Mouse (Mus musculus) neural tube, embryonic 12.5 days (tissue): ENCODE data around the gene Csf2rb. TPM values are rescaled to one million over a fixed set of nuclear protein-coding genes. Genes with fewer than 3 reads are reported as not detected.
"Not testable (repeated sequence)": the region's sequence is repeated elsewhere in the genome, so short reads cannot be mapped to it uniquely, and the experiment has no call there.

Experiments
- ATAC-seq: fragments of 200-750 bp; cut with Nextera tagmentation; 2 replicates; pipeline ENCODE4 v1.8.0; 2017; ENCODE audit warnings: low read depth, mild to moderate bottlenecking, moderate TSS enrichment, moderate library complexity; ENCODE audit not compliant: low FRiP score
- H3K27ac ChIP-seq: fragments of 300-500 bp; sonication (generic); 2 replicates; pipeline ENCODE4 v1.5.1; 2016
- H3K27me3 ChIP-seq: fragments of 300-500 bp; sonication (generic); replicated peaks from 2 replicates; pipeline ENCODE4 v1.6.1; 2016; ENCODE audit warnings: mild to moderate bottlenecking
- H3K36me3 ChIP-seq: fragments of 300-500 bp; sonication (generic); 2 replicates; pipeline ENCODE4 v1.6.1; 2016; ENCODE audit warnings: mild to moderate bottlenecking
- H3K4me1 ChIP-seq: fragments of 300-500 bp; sonication (generic); 2 replicates; pipeline ENCODE4 v1.6.1; 2016
- H3K4me2 ChIP-seq: fragments of 300-500 bp; sonication (generic); replicated peaks from 2 replicates; pipeline ENCODE4 v1.6.1; 2016; ENCODE audit warnings: mild to moderate bottlenecking
- H3K4me3 ChIP-seq: fragments of 300-500 bp; sonication (generic); 2 replicates; pipeline ENCODE4 v1.5.1; 2016
- H3K9ac ChIP-seq: fragments of 300-500 bp; sonication (generic); 2 replicates; pipeline ENCODE4 v1.6.1; 2016; ENCODE audit warnings: mild to moderate bottlenecking
- H3K9me3 ChIP-seq: fragments of 300-500 bp; sonication (generic); 2 replicates; pipeline ENCODE4 v1.6.1; 2016; ENCODE audit warnings: mild to moderate bottlenecking
- WGBS: fragments of 180-500 bp; shearing (Covaris S2); methylation state at CpG from one replicate; pipeline ENCODE4 v1.1.7; 2016; 5-methylcytosine and 5-hydroxymethylcytosine counted together
- polyA plus RNA-seq: library from polyadenylated mRNA; unstranded; fragments of >200 nt; fragmentation: Nextera tagmentation; extraction: Ambion mirVana; gene quantifications from 2 replicates; pipeline ENCODE4 v1.2.1, GENCODE M21; 2016

Gene Csf2rb
- polyA plus RNA-seq, 1 experiment from 2014 or later = 1.2 TPM

DNA sequence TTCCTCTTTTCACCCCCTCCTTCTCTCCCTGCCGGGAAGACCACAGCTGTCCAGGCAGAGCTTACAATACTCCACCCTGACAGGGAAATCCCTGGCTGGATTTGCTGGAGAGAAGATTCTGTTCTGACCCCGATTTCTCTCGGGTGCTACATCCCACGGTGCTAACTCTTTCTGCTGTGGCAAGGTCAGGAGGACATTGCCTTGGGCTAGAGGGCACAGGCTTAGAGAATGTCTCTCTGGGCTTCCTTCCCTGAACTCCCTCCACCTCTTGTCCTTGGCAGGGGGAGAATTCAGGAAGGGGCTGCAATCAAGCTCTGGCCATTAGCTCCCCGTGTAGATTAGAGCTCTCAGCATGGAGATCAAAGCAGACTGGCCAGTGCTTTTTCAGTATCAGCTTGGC, 15.7 kb upstream of the Csf2rb start:
- Histone ChIP-seq H3K27me3 (no peaks in the 10 kb centered on the region), H3K9me3 (no peaks in the 10 kb centered on the region), H3K4me3 (no peak overlapping the region), H3K36me3 (no peaks in the 10 kb centered on the region), H3K4me1 (no peaks in the 10 kb centered on the region), H3K4me2 (no peak overlapping the region), H3K27ac (no peak overlapping the region), H3K9ac (no peak overlapping the region)
- ATAC-seq = no peak
- WGBS = 29% methylated on average over 5 of the region's 5 CpGs

DNA sequence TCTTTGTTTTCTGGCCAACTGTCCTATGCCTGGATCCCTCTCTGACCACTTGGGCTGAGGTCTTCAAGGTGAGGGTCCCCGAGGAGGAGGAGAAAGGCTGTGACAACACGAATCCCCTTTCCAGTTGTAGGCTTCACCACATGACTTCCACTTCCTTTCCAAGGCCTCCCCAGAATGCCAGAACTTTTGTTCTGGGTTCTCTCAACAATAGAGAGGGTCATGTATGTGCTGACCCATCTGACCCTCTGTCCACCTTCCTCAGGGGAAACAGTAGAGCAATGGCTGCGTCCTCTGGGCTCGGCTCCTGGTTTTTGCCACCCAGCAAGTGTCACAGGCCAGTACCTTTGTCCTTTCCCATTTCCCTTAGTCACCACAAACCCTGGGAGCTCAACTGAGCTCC, 14.6 kb upstream of the Csf2rb start:
- Histone ChIP-seq H3K36me3 (no peaks in the 10 kb centered on the region), H3K9me3 (no peaks in the 10 kb centered on the region), H3K27ac (no peak overlapping the region), H3K9ac (no peak overlapping the region), H3K4me1 (no peaks in the 10 kb centered on the region), H3K4me2 (no peak overlapping the region), H3K4me3 (no peak overlapping the region), H3K27me3 (no peaks in the 10 kb centered on the region)
- ATAC-seq = no peak
- 78% methylated on average over 4 of the region's 4 CpGs for WGBS

DNA sequence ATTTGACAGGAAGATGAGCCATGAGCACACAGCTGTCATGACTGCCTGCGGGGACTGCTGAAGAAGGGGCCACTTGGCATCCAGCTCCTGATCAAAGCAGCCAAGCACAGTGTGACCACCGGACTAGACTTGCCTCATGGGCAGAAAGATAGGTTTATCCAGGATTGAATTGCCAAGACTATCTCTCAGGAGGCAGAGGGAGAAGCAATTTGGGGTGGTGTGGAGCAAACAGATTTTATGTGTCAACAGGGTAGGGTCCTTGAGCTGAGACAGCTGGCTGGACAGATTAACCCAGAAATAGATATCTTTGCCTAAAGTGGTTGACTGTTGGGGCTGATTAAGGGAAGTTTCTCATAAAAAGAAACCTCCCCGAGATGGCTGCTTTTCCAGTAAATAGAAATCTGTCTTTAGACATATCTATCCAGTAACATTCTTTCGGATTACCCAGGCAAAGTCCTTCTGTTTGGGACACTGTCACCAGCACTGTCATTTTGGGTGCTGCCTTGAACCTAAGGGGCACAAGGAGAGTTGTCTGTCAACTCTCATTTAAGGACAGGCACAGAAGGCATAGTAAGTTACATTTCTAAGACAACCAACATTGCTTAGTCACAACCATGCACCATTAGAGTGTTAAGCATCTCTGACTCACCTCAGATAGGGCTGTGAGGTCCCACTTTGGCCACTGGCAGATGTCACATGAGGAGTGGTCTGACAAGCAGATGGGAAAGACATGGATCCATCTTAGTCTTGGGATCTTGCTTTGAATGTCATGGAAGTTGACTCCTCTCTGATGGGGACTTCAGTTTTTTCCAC, 12.9 kb upstream of the Csf2rb start:
- WGBS = 82% methylated on average over 4 of the region's 4 CpGs
- ATAC-seq = not testable (repeated sequence)

DNA sequence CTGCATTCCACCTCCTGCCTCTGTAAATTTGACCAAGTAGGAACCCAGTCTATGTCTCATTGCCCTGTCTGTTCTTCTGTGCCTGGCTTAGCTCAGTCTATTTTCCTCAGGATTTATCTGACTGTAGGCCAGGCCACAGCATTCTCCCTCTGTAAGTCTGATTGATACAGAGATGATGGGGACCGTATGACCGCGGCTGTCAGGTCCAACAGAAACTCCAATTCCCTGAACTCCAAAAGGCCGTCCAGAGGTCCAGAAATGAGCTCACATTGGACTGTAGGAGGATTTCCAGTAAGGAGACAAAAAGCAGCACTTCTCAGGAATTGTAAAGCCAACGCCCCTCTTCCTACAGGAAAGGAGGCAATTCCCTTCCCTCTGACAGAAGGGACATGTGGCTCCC, 11.9 kb upstream of the Csf2rb start:
- H3K4me1 ChIP-seq, ATAC-seq, H3K9me3 ChIP-seq, H3K36me3 ChIP-seq, H3K27me3 ChIP-seq, H3K4me2 ChIP-seq, H3K9ac ChIP-seq, H3K4me3 ChIP-seq, H3K27ac ChIP-seq: not testable (repeated sequence)
- 89% methylated on average over 5 of the region's 5 CpGs for WGBS

More for the DNA sequence above, 12.9 kb upstream of the Csf2rb start:
- H3K9ac ChIP-seq, H3K27ac ChIP-seq, H3K4me2 ChIP-seq, H3K4me1 ChIP-seq, H3K27me3 ChIP-seq, H3K9me3 ChIP-seq, H3K36me3 ChIP-seq, H3K4me3 ChIP-seq: not testable (repeated sequence)

DNA sequence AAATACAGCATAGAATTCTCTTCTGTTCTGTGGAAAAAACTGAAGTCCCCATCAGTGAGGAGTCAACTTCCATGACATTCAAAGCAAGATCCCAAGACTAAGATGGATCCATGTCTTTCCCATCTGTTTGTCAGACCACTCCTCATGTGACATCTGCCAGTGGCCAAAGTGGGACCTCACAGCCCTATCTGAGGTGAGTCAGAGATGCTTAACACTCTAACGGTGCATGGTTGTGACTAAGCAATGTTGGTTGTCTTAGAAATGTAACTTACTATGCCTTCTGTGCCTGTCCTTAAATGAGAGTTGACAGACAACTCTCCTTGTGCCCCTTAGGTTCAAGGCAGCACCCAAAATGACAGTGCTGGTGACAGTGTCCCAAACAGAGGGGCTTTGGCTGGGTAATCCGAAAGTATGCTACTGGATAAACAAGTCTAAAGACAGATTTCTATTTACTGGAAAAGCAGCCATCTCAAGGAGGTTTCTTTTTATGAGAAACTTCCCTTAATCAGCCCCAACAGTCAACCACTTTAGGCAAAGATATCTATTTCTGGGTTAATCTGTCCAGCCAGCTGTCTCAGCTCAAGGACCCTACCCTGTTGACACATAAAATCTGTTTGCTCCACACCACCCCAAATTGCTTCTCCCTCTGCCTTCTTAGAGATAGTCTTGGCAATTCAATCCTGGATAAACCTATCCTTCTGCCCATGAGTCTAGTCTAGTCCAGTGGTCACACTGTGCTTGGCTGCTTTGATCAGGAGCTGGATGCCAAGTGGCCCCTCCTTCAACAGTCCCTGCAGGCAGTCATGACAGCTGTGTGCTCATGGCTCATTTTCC, 7.0 kb upstream of the Csf2rb start:
- not testable (repeated sequence) for H3K27ac ChIP-seq, H3K9ac ChIP-seq, H3K4me2 ChIP-seq, H3K36me3 ChIP-seq, H3K9me3 ChIP-seq, H3K27me3 ChIP-seq, H3K4me3 ChIP-seq, ATAC-seq, H3K4me1 ChIP-seq
- WGBS = 87% methylated on average over 2 of the region's 2 CpGs

DNA sequence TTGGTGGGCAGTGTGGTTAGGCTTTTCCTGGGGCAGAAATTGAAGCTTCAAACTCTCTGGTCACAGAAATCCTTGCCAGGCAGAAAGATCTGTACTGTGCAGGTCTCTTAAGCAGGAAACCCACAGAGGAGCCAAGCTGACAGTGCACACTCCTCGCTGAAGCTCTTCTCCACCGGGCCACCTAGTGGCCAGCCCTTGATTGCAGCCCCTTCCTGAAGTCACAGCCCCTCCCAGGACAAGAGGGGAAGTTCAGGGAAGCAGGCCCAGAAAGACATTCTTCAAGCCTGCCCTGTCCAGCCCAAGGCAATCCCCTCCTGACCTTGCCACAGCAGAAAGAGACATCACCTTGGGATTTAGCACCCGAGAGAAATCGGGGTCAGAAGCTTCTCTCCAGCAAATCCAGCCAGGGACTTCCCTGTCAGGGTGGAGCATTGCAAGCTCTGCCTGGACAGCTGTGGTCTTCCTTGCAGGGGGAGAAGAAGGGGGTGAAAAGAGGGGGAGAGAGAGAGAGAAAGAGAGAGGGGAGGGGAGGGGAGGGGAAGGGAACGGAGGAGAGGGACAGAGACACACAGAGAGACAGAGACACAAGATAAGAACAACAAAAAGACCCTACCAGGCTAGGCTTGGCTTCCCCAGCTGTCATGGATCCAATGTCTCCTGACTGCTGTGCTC, 4.6 kb upstream of the Csf2rb start:
- H3K4me1 ChIP-seq = no peaks in the 10 kb centered on the region
- no peak overlapping the region for H3K9ac ChIP-seq
- H3K9me3 ChIP-seq = no peaks in the 10 kb centered on the region
- H3K4me3 ChIP-seq = no peak overlapping the region
- no peak overlapping the region for H3K4me2 ChIP-seq
- 21% methylated on average over 5 of the region's 5 CpGs for WGBS
- no peak for ATAC-seq
- no peaks in the 10 kb centered on the region for H3K36me3 ChIP-seq
- H3K27ac ChIP-seq = no peak overlapping the region
- H3K27me3 ChIP-seq = no peaks in the 10 kb centered on the region

DNA sequence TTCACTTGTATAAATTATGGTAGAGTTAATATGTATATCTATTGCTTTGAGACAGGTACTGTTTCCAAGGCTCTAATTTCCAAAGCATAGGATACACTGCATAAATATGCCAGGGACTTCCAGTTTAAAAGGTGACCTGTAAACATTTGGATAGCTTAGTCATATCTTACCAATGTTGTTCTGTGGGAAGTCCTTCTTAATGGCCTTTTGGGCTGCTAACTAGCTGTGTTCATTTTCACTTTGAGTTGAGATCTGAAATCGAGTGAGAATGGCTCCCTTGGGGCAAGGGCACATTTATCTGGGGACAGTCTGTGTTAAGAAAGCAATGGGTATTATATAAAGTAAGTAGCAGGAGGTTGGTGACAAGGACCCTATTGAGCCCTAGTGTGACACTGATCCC, 2.2 kb upstream of the Csf2rb start:
- 74% methylated on average over 1 of the region's 1 CpGs for WGBS
- Histone ChIP-seq H3K4me1 (no peaks in the 10 kb centered on the region), H3K9me3 (no peaks in the 10 kb centered on the region), H3K9ac (no peak overlapping the region), H3K27ac (no peak overlapping the region), H3K27me3 (no peaks in the 10 kb centered on the region), H3K4me2 (no peak overlapping the region), H3K36me3 (no peaks in the 10 kb centered on the region), H3K4me3 (no peak overlapping the region)
- no peak for ATAC-seq

DNA sequence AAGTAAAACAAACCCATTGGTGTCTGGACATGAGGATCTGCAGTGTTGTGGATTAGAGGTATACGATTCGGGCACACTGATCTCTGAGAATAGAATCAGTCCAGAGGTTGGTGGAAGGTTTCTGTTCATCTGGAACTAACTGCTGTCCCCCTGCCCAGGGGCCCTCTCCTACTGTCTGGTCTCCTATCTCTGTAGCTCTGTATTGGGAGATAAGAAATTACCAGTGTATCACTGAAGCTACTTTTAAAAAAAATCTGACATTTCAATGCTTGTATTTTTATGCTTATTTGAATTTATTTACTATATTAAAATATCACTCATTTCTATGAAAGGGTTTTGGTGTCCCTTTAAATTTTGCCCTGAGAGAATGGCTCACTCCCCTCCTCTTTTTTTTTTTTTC, 1.3 kb upstream of the Csf2rb start:
- H3K9ac ChIP-seq = no peak overlapping the region
- H3K4me3 ChIP-seq = no peak overlapping the region
- H3K9me3 ChIP-seq = no peaks in the 10 kb centered on the region
- no peaks in the 10 kb centered on the region for H3K27me3 ChIP-seq
- WGBS = 95% methylated on average over 2 of the region's 2 CpGs
- H3K27ac ChIP-seq = no peak overlapping the region
- H3K36me3 ChIP-seq = no peaks in the 10 kb centered on the region
- H3K4me2 ChIP-seq = no peak overlapping the region
- ATAC-seq = no peak
- no peaks in the 10 kb centered on the region for H3K4me1 ChIP-seq

DNA sequence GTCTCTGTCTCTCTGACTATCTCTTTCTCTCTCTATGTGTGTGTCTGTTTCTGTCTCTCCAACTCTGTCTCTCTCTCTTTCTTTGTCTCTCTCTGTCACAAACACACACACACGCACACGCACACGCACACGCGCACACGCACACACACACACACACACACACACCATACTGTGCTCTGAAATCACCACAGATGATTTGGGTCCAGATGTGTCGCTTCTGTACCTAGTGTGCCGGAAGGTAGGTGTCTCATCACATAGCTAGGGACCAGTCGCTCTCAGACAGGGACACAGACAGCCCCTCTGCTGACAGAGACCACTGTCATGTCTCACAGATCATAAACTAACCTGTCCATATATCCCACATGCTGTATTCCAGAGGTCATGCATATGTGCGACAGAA, 1.2 kb downstream of the Csf2rb start:
- no peaks in the 10 kb centered on the region for H3K4me1 ChIP-seq
- H3K27ac ChIP-seq = no peak overlapping the region
- H3K4me3 ChIP-seq = no peak overlapping the region
- WGBS = 93% methylated on average over 10 of the region's 10 CpGs
- H3K36me3 ChIP-seq = no peaks in the 10 kb centered on the region
- no peak overlapping the region for H3K9ac ChIP-seq
- ATAC-seq = no peak
- no peaks in the 10 kb centered on the region for H3K27me3 ChIP-seq
- no peak overlapping the region for H3K4me2 ChIP-seq
- no peaks in the 10 kb centered on the region for H3K9me3 ChIP-seq

DNA sequence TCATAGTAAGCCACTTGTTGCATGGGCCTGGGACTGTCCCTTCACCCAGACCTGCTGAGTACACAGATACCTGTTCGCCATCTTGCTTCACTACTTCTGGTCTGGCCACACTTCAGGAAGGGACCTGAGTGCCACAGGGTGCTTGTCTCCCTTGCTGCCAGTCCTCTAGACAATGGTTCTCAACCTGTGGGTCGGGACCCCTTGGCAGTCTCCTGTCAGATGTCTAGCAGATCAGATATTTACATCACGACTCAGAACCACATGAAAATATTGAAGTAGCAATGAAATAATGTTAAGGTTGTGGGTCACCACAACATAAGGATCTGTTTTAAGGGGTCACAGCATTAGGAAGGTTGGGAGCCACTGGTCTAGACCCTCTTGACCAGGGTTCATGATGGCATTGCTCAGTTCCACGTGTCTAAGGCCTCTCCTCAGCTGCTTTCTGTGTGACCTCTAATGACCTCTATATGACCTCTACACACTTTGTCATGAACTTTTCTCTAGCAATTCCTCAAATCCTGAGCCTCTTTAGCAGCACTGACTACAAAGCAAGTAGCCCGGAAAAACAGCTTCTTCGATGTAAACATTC, 2.3 kb downstream of the Csf2rb start:
- H3K4me3 ChIP-seq, H3K4me2 ChIP-seq, H3K9me3 ChIP-seq, H3K27ac ChIP-seq, H3K4me1 ChIP-seq, H3K36me3 ChIP-seq, H3K9ac ChIP-seq, H3K27me3 ChIP-seq, ATAC-seq: not testable (repeated sequence)
- WGBS = 82% methylated on average over 6 of the region's 6 CpGs

DNA sequence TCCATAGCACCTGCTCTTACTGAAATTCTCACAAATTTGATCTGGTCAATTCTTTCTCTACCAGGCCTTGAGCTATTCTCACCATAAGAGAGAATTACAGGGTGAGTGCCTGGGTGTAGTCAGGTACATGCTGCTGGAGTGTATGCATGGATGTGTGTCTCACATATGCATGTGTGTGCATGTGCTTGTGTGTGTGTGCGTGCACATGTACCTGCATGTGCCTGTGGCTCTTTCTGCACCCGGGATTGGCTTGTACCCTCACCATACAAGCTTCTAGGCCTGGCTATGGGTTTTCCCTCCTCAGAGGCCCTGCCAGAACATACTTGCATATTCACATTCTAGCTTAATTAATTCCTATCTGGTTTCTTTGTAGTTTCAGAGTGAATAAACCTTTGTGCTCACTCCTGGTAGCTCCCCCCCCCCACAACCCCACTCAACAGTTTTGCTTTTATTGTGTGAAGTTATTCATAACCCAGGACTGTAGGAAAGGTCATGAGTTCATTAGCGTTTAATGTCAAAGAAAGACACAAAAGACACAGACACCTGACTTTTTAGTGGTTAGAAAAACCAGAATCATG, 3.1 kb downstream of the Csf2rb start:
- Histone ChIP-seq H3K9me3 (no peaks in the 10 kb centered on the region), H3K27ac (no peak overlapping the region), H3K4me3 (no peak overlapping the region), H3K4me2 (no peak overlapping the region), H3K9ac (no peak overlapping the region), H3K27me3 (no peaks in the 10 kb centered on the region), H3K4me1 (no peaks in the 10 kb centered on the region), H3K36me3 (no peaks in the 10 kb centered on the region)
- no peak for ATAC-seq
- WGBS = 76% methylated on average over 3 of the region's 3 CpGs

DNA sequence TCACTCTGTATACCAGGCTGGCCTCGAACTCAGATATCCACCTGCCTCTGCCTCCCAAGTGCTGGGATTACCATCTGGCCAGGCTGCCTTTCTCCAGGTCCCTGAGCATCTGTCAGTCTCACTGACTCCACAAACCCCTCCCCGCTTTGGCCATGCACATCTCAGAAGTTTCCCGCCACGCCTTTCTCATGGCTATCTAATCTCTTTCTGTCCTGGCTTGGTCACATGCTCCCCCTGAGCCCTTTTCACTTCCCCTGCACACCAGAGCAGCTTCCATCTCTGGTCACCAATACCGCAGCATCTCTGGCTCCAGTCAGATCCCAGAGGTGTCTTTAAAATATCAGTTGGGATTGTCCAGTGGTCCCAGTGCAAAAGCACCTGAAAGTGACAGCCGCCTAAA, 4.4 kb downstream of the Csf2rb start:
- not testable (repeated sequence) for H3K4me2 ChIP-seq, H3K36me3 ChIP-seq, H3K27ac ChIP-seq, H3K9me3 ChIP-seq, H3K4me3 ChIP-seq, H3K4me1 ChIP-seq, H3K27me3 ChIP-seq, ATAC-seq, H3K9ac ChIP-seq
- 84% methylated on average over 6 of the region's 6 CpGs for WGBS
